Comparison of ENCODE assay signal across 25 mouse cellular contexts in the genomic region with DNA sequence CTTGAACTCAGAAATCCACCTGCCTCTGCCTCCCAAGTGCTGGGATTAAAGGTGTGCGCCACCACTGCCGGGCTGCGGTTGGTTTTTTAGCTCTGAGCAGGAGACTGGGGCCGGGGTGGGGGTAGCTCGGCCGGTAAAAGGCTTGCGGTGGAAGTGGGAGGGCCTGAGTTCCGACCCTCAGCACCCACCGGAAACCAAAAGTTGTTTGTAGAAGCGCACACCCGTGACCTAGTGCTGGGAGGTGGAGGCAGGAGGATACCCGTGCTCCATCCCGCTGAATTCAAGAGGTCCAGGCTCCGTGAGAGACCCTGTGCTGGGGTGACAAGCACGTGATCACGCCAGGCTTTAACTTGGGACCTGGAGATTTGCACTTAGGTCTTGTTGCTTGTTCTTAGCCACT. TPM values are rescaled to one million over a fixed set of nuclear protein-coding genes. Genes with fewer than 3 reads are reported as not detected.
DNase-seq lines count a peak whose midpoint lies in the region; ATAC-seq and TF ChIP-seq lines count a peak whose summit lies in the region.
"Had no signal": no experiment of that assay in that cellular context is flagged by ENCODE, and none has a peak within 500 bp of the region (broad histone marks: within the 10 kb centered on the region; RNA-seq: fewer than 3 reads in every experiment).

No protein-coding gene starts in this region.

- in situ Hi-C loops in ES-E14 (cut with MboI; ENCODE audit: low sequenced_read_pairs in 2 of 2, unreplicated experiment in 2 of 2) = no loop called here

- no peak overlapping the region for H3K27ac ChIP-seq in testis, adult 2 months (ENCODE audit: control insufficient read depth, insufficient read depth, low read depth, low read length)
- no peak overlapping the region for H3K27ac ChIP-seq in ES-E14 (ENCODE audit: insufficient read depth, low read depth, low read length, poor library complexity, severe bottlenecking)
- H3K27ac ChIP-seq: embryonic facial prominence, embryonic 13.5 days; forebrain, embryonic 15.5 days; hindbrain, embryonic 12.5 days; layer of hippocampus, adult 2 months; limb, embryonic 15.5 days; lung, embryonic 15.5 days; macrophage; midbrain, embryonic 13.5 days had no signal

- H3K36me3 ChIP-seq in testis, adult 2 months (ENCODE audit: control insufficient read depth, insufficient read depth, low read length) = no peaks in the 10 kb centered on the region
- no peaks in the 10 kb centered on the region for H3K36me3 ChIP-seq in ES-E14 (ENCODE audit: control insufficient read depth, insufficient read depth, low read length, poor library complexity, severe bottlenecking)
- H3K36me3 ChIP-seq: embryonic facial prominence, embryonic 13.5 days; forebrain, embryonic 15.5 days; hindbrain, embryonic 12.5 days; limb, embryonic 15.5 days; lung, embryonic 15.5 days; midbrain, embryonic 13.5 days had no signal

- H3K9me3 ChIP-seq in ES-E14 (ENCODE audit: control insufficient read depth, insufficient read depth, low read depth, low read length) = no peaks in the 10 kb centered on the region
- H3K9me3 ChIP-seq: embryonic facial prominence, embryonic 13.5 days; forebrain, embryonic 15.5 days; hindbrain, embryonic 12.5 days; limb, embryonic 15.5 days; lung, embryonic 15.5 days; midbrain, embryonic 13.5 days had no signal

- 0 out of 2 replicates have a peak, but pooled peaks cover 3% of the 10 kb centered on the region for H3K4me1 ChIP-seq in testis, adult 2 months (ENCODE audit: control insufficient read depth, insufficient read depth, low read length)
- H3K4me1 ChIP-seq in ES-E14 (ENCODE audit: control insufficient read depth in 2 of 2, insufficient read depth in 2 of 2, low read length in 2 of 2, poor library complexity in 1 of 2) = peaks cover 3 to 6% of the 10 kb centered on the region in 2 experiments; a peak in 1 of 4 replicates
- H3K4me1 ChIP-seq: forebrain, embryonic 15.5 days; hindbrain, embryonic 12.5 days; limb, embryonic 15.5 days; midbrain, embryonic 13.5 days had no signal

- no peak for ATAC-seq in CD4-positive, CD25-positive, alpha-beta regulatory T cell, adult 4 months
- ATAC-seq in hematopoietic stem cell, adult 5-6 weeks (replicated peaks in 1 of 2; ENCODE audit: insufficient read depth in 1 of 2, low FRiP score in 2 of 2, low TSS enrichment in 1 of 2, low read depth in 1 of 2, poor library complexity in 2 of 2, severe bottlenecking in 2 of 2) = peak; percentile 22 to 32; a peak in 2 of 4 replicates
- ATAC-seq: forebrain, embryonic 15.5 days; inflammation-experienced regulatory T-cells, adult 6 months; midbrain, embryonic 13.5 days had no signal

- peak; percentile 27 for DNase-seq in CD4-positive, CD25-positive, alpha-beta regulatory T cell, adult 2 months (ENCODE audit: low read depth, low spot score)
- no peak for DNase-seq in testis, postnatal 10 days (ENCODE audit: low spot score)
- DNase-seq in ES-E14 (ENCODE audit: low read depth, low spot score) = no peak
- no peak for DNase-seq in retina, postnatal 1 day
- DNase-seq in urinary bladder, postnatal 25 days (ENCODE audit: low spot score) = no peak
- DNase-seq: adrenal gland, postnatal 25 days; cerebellum, adult 11 months; cerebellum, postnatal 10 days; heart, adult 18-20 months; kidney, adult 8-10 months; kidney, postnatal 14 days had no signal

- H3K4me3 ChIP-seq in testis, adult 2 months (ENCODE audit: control insufficient read depth, low read depth, low read length) = peak overlapping the region; percentile 51
- peak overlapping the region; percentile 23 to 28; a peak in 1 of 4 replicates for H3K4me3 ChIP-seq in ES-E14 (ENCODE audit: insufficient read depth in 1 of 2, low read depth in 1 of 2, low read length in 2 of 2, poor library complexity in 1 of 2, severe bottlenecking in 1 of 2)
- H3K4me3 ChIP-seq: embryonic facial prominence, embryonic 13.5 days; forebrain, embryonic 15.5 days; hindbrain, embryonic 12.5 days; layer of hippocampus, adult 2 months; limb, embryonic 15.5 days; lung, embryonic 15.5 days; midbrain, embryonic 13.5 days had no signal

- peak overlapping the region; percentile 14; the same call in 1 of the 2 replicates for H3K9ac ChIP-seq in ES-E14 (ENCODE audit: insufficient read depth, low read depth, low read length, poor library complexity, severe bottlenecking)
- H3K9ac ChIP-seq: embryonic facial prominence, embryonic 13.5 days; forebrain, embryonic 15.5 days; hindbrain, embryonic 12.5 days; limb, embryonic 15.5 days; lung, embryonic 15.5 days; midbrain, embryonic 13.5 days had no signal

- no peak for TF ChIP-seq POLR2A in testis, adult 2 months (IDR thresholded peaks at IDR 0.05; ENCODE audit: control insufficient read depth, low read depth, low read length)

- H3K27me3 ChIP-seq in testis, adult 2 months (ENCODE audit: control insufficient read depth, insufficient read depth, low read length) = no peaks in the 10 kb centered on the region
- H3K27me3 ChIP-seq: embryonic facial prominence, embryonic 13.5 days; forebrain, embryonic 15.5 days; limb, embryonic 15.5 days; lung, embryonic 15.5 days; midbrain, embryonic 13.5 days had no signal

- TF ChIP-seq CTCF in testis, adult 2 months (IDR thresholded peaks at IDR 0.05; ENCODE audit: control insufficient read depth, insufficient read depth, insufficient replicate concordance, low read depth, low read length) = no peak

TF ChIP-seq in ES-E14, 5 proteins besides CTCF, POLR2A, EP300 and RAD21:
- no peak for TF ChIP-seq CHD2 (IDR thresholded peaks at IDR 0.05; ENCODE audit: low read depth, low read length)
- no peak for TF ChIP-seq HCFC1 (IDR thresholded peaks at IDR 0.05; ENCODE audit: borderline replicate concordance, insufficient read depth, low read length)
- TF ChIP-seq MAFK (IDR thresholded peaks at IDR 0.05; ENCODE audit: insufficient read depth, low read depth, low read length) = no peak
- TF ChIP-seq ZNF384 (IDR thresholded peaks at IDR 0.05; ENCODE audit: low read depth, low read length) = no peak
- no peak for TF ChIP-seq ZC3H11A (IDR thresholded peaks at IDR 0.05; ENCODE audit: borderline replicate concordance, low read depth, low read length)

RNA-seq across cellular contexts. Expression of a gene that starts 14.5 kb away (rescaled TPM):
- polyA plus RNA-seq in CD4-positive, CD25-positive, alpha-beta regulatory T cell, adult 4 months (2017; shearing (Covaris generic)) = 10 to 100 TPM; 10.2 to 14.2 TPM
- 88.6 and 93.9 TPM in 2 replicates for polyA plus RNA-seq in testis, adult 2 months (2012; rRNA removed)
- 56.1 and 72.5 TPM in 2 replicates for total RNA-seq in ES-E14 (2012; rRNA removed)
- 25.6 and 32.0 TPM in 2 replicates for total RNA-seq in hematopoietic stem cell, adult 5-6 weeks (2017)

RNA-seq across cellular contexts. Expression of a gene that starts 25.6 kb away (rescaled TPM):
- polyA plus RNA-seq in CD4-positive, CD25-positive, alpha-beta regulatory T cell, adult 4 months (2017; shearing (Covaris generic)) = under 1 TPM in 1 of 2 experiments, not detected in 1; 0.09 TPM
- 0.17 and 0.18 TPM in 2 replicates for polyA plus RNA-seq in testis, adult 2 months (2012; rRNA removed)
- 2.0 and 4.5 TPM in 2 replicates for total RNA-seq in ES-E14 (2012; rRNA removed)
- not detected in 2 replicates for total RNA-seq in hematopoietic stem cell, adult 5-6 weeks (2017)
- total RNA-seq: adrenal gland, postnatal 25 days; gastrocnemius, adult 18-20 months; heart, adult 18-20 months; layer of hippocampus, adult 2 months; left cerebral cortex, postnatal 25 days had no signal
- polyA plus RNA-seq: embryonic facial prominence, embryonic 13.5 days; forebrain, embryonic 15.5 days; limb, embryonic 15.5 days; macrophage; midbrain, embryonic 13.5 days had no signal

RNA-seq across cellular contexts. Expression of a gene that starts 54.5 kb away (rescaled TPM):
- 10 to 100 TPM; 34.5 to 46.3 TPM for polyA plus RNA-seq in CD4-positive, CD25-positive, alpha-beta regulatory T cell, adult 4 months (2017; shearing (Covaris generic))
- 3.9 and 4.5 TPM in 2 replicates for polyA plus RNA-seq in testis, adult 2 months (2012; rRNA removed)
- total RNA-seq in ES-E14 (2012; rRNA removed) = 16.7 and 24.4 TPM in 2 replicates
- 15.2 and 15.3 TPM in 2 replicates for total RNA-seq in hematopoietic stem cell, adult 5-6 weeks (2017)
